Mouse (Mus musculus) lung, postnatal 0 days (tissue): ENCODE data around the gene Rab8a.
A peak's percentile ranks its signal among the peaks of the same experiment; 100 is the strongest.

Experiments used
- CTCF ChIP-seq: IDR thresholded peaks from 2 replicates; pipeline ENCODE4 v1.5.1; 2016; ENCODE audit warnings: antibody characterized with exemption, mild to moderate bottlenecking
- EP300 ChIP-seq: IDR thresholded peaks from 2 replicates; pipeline ENCODE4 v1.6.1; 2016; ENCODE audit warnings: antibody characterized with exemption, mild to moderate bottlenecking, control low read depth

DNA sequence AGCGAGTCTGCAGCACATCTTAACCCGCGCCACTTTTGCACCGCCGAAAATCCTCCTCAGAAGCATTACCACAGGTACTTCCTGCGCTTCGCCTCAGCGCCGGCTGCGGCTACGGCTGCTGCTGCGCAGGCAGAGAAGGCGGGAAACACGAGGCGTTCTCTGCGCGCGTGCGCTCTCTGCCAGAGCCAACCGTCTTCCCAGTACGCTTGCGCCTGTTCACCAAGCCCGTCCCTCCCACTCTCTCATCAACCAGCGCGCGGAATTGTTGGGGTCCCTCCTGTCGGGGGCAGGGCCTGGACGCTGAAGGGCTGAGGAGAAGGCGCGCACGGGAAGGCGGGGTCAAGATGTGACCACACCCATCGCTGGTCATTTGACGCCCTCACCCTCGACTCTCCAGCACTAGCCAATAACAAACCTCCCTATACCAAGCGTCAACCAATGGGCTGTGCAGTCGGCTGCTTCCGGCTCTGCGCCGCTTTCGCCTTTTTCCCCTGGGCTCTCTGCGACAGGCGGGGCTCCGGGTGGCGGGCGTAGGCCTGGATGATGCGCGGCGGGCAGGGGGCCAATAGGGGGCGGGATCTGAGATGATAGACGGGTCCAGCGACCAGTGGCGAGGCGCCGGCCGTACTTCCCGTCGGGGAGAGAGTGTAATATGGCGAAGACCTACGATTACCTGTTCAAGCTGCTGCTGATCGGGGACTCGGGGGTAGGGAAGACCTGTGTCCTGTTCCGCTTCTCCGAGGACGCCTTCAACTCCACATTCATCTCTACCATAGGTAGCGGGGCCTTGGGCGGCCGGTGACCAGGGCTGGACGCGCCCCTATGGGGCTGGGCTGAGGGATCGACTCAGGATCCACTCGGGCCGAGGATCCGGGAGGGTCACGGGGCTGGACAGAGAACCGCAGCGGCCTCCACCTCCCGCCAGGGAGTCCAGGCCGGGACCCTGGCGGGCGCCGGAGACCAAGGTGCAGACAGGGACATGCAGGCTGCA lies at the start of gene Rab8a:
- TF ChIP-seq EP300 (no peak), CTCF (0 out of 2 replicates have a peak, but pooled peaks have one; percentile 1)
